Mouse (Mus musculus): Measurements from ENCODE around the gene AC161166.1. TPM values are rescaled to one million over a fixed set of nuclear protein-coding genes. Genes with fewer than 3 reads are reported as not detected.
"Not testable (repeated sequence)": the region's sequence is repeated elsewhere in the genome, so short reads cannot be mapped to it uniquely, and the experiment has no call there.

The AC161166.1 gene
- total RNA-seq, 2 experiments from 2014 or later: not detected

- TF ChIP-seq CTCF (IDR thresholded peaks at IDR 0.05): no peak
- intact Hi-C loops (cut with DNase I): no loop called here
- Histone ChIP-seq H3K4me3 (no peak overlapping the region), H3K27ac (no peak overlapping the region)
- no peak for DNase-seq
Measured at GRCm38 (mm10) chr7:24537081-24537480, 24.8 kb upstream of the AC161166.1 start.

GRCm38 (mm10) chr7:24534301-24534700 lies 22.0 kb upstream of the AC161166.1 start:
- TF ChIP-seq CTCF (IDR thresholded peaks at IDR 0.05): no peak
- no peak for DNase-seq
- intact Hi-C loops (cut with DNase I): no loop called here
- Histone ChIP-seq H3K27ac (no peak overlapping the region), H3K4me3 (no peak overlapping the region)

GRCm38 (mm10) chr7:24533806-24534205 lies 21.6 kb upstream of the AC161166.1 start:
- no peak for DNase-seq
- intact Hi-C loops (cut with DNase I): loop anchor here (2.0 kb wide), 1 partner anchor 31 kb away; no protein-coding TSS in a partner anchor
- Histone ChIP-seq H3K27ac (no peak overlapping the region), H3K4me3 (no peak overlapping the region)
- TF ChIP-seq CTCF (IDR thresholded peaks at IDR 0.05): no peak

GRCm38 (mm10) chr7:24533031-24533571 lies 20.8 kb upstream of the AC161166.1 start:
- DNase-seq: no peak
- no peak overlapping the region for H3K4me3 ChIP-seq
- intact Hi-C loops (cut with DNase I): loop anchor here (2.0 kb wide), 1 partner anchor 32 kb away; no protein-coding TSS in a partner anchor

GRCm38 (mm10) chr7:24531211-24531971 lies 19.1 kb upstream of the AC161166.1 start:
- peak; percentile 78 for DNase-seq
- Histone ChIP-seq H3K27ac (peak overlapping the region; percentile 96), H3K4me3 (peak overlapping the region; percentile 81)
- intact Hi-C loops (cut with DNase I): loop anchor here (2.0 kb wide), 1 partner anchor 69 kb away; no protein-coding TSS in a partner anchor
- TF ChIP-seq CTCF (IDR thresholded peaks at IDR 0.05): peak; percentile 92

More at GRCm38 (mm10) chr7:24533031-24533571, 20.8 kb upstream of the AC161166.1 start:
- no peak overlapping the region for H3K27ac ChIP-seq
- TF ChIP-seq CTCF (IDR thresholded peaks at IDR 0.05): no peak

GRCm38 (mm10) chr7:24530062-24530931 lies 18.0 kb upstream of the AC161166.1 start, which contains the start of gene Irgq:
Gene Irgq, plus strand, starts transcription at chr7:24530689.
- Histone ChIP-seq H3K27ac (peak within 1 kb of the TSS; percentile 96), H3K4me3 (peak within 1 kb of the TSS; percentile 81)
- DNase-seq: peak; percentile 99
- intact Hi-C loops (cut with DNase I): loop anchor here (1.0 to 2.0 kb wide), 2 partner anchors 17 to 71 kb away; no protein-coding TSS in a partner anchor
- TF ChIP-seq CTCF (IDR thresholded peaks at IDR 0.05): no peak

GRCm38 (mm10) chr7:24529580-24529979 lies 17.3 kb upstream of the AC161166.1 start:
- Histone ChIP-seq H3K27ac (peak overlapping the region; percentile 96), H3K4me3 (peak overlapping the region; percentile 81)
- intact Hi-C loops (cut with DNase I): loop anchor here (2.0 kb wide), 1 partner anchor 23 kb away; the partner anchor contains the start of gene Zfp428
- no peak for DNase-seq
- no peak for TF ChIP-seq CTCF (IDR thresholded peaks at IDR 0.05)

- TF ChIP-seq CTCF (IDR thresholded peaks at IDR 0.05): no peak
- Histone ChIP-seq H3K27ac (peak overlapping the region; percentile 96), H3K4me3 (no peak overlapping the region; the same call in 1 of the 2 replicates)
- DNase-seq: no peak
- intact Hi-C loops (cut with DNase I): loop anchor here (2.0 kb wide), 1 partner anchor 22 kb away; the partner anchor contains the start of gene Zfp428
Measured at GRCm38 (mm10) chr7:24528861-24529260, 16.6 kb upstream of the AC161166.1 start.

- DNase-seq: no peak
Measured at GRCm38 (mm10) chr7:24525686-24526420, 13.6 kb upstream of the AC161166.1 start.

GRCm38 (mm10) chr7:24524978-24525377 lies 12.7 kb upstream of the AC161166.1 start:
- intact Hi-C loops (cut with DNase I): no loop called here
- TF ChIP-seq CTCF (IDR thresholded peaks at IDR 0.05): no peak
- H3K4me3 ChIP-seq: no peak overlapping the region
- no peak for DNase-seq
- H3K27ac ChIP-seq: no peak overlapping the region

More at GRCm38 (mm10) chr7:24525686-24526420, 13.6 kb upstream of the AC161166.1 start:
- intact Hi-C loops (cut with DNase I): no loop called here
- TF ChIP-seq CTCF (IDR thresholded peaks at IDR 0.05): no peak
- H3K27ac ChIP-seq: no peak overlapping the region
- H3K4me3 ChIP-seq: no peak overlapping the region

- no peak for DNase-seq
- TF ChIP-seq CTCF (IDR thresholded peaks at IDR 0.05): no peak
- no peak overlapping the region for H3K4me3 ChIP-seq
- no peak overlapping the region for H3K27ac ChIP-seq
- intact Hi-C loops (cut with DNase I): no loop called here
Measured at GRCm38 (mm10) chr7:24523723-24524122, 11.5 kb upstream of the AC161166.1 start.

GRCm38 (mm10) chr7:24522805-24523204 lies 10.6 kb upstream of the AC161166.1 start:
- DNase-seq: no peak
- intact Hi-C loops (cut with DNase I): no loop called here
- no peak overlapping the region for H3K27ac ChIP-seq
- TF ChIP-seq CTCF (IDR thresholded peaks at IDR 0.05): no peak
- H3K4me3 ChIP-seq: no peak overlapping the region

GRCm38 (mm10) chr7:24520054-24520453 lies 7.8 kb upstream of the AC161166.1 start:
- DNase-seq; H3K4me3 ChIP-seq; H3K27ac ChIP-seq; intact Hi-C loops (cut with DNase I): not testable (repeated sequence)

Data from gastrocnemius, adult 2 months (tissue).